Mouse (Mus musculus): ENCODE measurements around the gene Magi3.

DNA sequence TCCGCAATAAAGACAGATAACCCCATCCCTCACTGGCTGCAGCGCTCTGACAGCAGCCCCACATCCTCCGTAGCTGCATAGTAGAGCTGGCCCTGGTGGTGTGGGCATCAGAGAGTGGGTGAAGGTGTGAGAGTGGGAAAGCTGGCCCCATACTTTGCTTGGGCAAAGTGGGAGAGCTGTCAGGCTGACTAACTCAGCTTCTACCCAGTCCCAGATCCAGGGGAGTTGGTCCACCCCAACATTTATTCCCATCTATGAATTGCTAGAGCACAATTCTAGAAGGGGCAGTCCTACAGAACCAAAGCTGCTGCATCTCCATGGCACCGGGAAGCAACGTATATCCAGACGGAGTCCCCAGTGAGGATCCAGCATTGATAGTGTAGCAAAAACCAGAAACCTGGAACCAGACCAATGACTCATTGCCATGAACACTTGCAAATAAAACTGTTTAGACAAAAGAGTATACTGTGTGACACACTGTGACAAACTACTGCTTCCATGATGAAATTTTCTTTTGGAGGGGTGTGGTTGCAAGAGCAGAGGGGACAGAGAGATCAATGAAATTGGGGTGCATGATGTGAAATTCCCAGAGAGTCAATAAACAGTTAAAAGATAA lies 44.5 kb upstream of the Magi3 start:
- TF ChIP-seq GATA1 (IDR thresholded peaks at IDR 0.05; ENCODE audit: low read length): no peak
- TF ChIP-seq TAL1 (IDR thresholded peaks at IDR 0.05; ENCODE audit: low read length): no peak

Measured in erythroblast, embryonic 14.5 days (primary cell).